Mouse (Mus musculus): ENCODE data around the gene Dpp7.

The Dpp7 gene

DNA sequence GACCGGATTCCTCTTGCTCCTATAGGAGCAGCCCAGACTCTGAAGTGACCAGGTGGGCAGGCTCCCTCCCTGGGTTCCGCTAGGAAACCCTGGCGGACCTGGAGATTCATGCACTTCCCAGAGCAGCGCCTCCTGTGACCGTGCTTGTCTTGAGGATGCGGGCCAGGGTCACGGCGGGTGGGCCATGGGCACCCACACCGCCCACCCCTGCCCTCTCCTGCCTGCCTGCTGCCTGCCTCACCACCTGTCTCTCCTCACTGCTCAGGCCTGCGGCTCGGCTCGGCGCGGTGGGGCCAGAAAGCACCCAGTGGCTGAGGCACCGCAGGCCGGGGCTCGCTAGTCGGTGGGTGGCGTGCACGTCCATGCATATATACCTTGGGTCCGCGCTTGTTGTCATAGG is 45.2 kb downstream of the Dpp7 start:
- DNase-seq (ENCODE audit: low read depth, low spot score): no peak

DNA sequence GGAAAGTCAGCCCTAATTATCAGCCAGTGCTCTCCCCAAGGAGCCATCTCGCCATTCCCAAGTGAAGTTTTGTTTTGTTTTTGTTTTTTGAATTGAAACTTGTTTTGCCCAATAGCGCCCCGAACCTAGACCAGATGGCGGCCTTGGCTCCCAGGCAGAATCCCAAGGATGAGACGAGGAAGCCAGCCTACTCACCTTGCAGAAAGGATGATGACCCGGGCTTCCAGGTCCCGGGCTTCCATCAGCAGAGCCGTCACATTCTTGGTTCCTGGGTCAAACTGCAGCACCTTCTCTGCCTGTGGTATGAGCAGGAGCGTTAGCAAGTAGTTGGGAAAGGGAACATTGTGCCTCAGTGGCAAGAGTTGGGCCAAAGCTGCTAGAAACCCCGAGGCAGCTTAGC is 46.0 kb downstream of the Dpp7 start:
- DNase-seq (ENCODE audit: low read depth, low spot score): no peak

DNA sequence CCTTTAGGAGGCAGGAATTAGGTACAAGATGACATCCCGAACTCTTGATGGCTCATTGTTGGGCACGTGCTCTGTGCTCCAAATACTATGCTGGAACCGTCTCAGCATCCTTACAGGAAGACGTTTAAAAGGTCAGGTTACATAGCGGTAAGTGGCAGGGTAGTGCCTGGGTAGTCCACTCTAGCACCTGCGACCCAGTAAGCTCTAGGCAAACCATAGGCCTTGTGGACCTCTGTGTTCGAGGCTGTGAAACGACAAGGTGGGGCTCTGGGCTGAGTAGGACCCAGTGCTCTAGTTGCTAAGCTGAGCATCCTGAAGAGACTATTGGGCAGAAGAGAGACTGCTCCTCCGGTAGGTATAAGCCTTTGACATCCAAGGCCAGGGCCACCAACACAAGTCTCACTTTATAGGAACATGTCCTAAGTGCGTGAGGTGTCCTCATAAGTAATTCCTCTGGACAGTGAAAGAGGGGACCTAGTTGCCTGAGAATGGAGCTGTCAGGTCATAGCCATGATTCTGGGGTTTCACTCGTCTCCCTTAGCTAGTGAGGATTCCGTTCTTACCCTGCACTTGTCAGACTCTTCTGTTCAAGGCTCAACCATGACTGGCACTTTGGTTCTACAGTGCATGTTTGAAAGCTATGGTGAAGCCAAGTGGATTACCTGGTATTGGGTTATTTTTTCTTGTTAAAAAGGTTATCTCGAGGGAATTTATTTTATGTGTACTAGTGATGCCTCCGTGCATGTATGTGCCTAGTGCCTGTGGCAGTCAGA is 50.4 kb downstream of the Dpp7 start:
- DNase-seq (ENCODE audit: low read depth, low spot score): no peak

DNA sequence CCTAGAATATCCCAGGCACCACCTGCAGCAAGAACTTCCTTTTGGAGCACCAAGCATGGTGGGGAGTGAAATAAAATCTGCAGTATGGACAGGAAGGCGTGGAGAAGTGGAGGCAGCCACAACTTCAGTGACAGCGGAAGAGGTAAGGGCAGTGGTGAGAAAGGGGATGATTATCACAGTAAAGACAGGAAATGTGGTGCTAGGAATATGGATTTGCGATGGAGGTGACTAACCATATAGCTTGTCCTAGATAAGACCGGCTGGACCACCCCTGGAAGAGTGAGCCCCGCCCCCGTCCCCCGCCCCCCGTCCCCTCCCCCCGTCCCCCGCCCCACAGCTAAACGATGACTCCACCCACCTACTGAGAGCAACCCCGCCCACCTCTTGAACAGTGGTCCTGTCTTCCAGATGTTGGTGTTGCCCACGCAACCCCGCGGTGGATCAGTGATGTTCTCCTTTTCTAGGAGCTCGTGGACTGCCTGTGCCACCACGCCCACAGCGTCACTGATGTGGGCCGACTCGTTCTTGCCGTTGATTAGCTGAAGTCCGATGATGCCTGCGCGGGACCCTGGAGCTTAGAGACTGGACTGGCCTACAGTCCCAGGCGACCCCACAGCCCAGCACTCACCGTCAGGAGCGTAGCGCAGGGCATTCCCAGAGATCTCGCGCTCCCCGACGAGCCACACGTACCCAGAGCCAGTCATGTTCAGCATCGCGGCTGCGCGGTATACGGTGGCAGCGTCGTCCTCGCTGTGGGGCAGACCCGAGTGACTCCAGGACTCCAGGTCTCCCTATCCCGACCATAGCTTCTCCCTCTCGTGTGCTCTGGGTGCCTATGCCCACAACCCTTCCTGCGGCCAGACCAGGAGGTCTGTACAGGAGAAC is 51.3 kb downstream of the Dpp7 start:
- no peak for DNase-seq (ENCODE audit: low read depth, low spot score)

DNA sequence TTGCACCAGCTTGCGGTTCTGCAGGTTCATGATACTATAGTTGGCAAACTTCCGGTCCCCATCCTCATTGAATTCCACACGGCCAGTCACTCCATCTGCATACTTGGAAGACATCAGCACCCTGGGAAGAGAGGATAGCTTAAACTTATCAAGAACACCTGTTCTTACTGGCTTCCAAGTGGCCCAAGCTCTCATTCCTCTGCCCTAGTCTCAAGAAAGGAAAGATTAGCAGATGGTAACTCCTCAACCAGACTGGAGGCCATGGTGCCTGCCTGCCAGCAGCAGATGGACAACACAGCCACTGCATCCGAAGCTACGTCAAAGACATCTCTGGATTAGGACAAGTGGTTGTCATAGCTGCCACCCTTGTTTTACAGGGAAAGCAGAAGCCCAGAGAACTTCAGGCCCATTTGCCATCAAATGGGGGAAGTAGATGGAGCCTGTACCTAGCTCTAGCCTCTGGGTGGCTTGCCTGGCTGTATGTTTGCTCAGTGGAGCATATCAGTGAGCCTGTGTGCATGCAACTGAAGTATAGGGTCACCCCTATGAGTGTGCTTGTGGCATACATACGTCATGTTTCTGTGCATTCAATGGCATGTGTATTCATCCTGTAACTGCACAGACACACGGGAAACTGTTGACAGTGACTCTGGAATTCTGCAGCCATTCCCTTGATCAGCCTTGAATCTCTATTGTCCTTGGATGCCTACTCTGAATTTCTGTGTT is 52.1 kb downstream of the Dpp7 start:
- DNase-seq (ENCODE audit: low read depth, low spot score): no peak

DNA sequence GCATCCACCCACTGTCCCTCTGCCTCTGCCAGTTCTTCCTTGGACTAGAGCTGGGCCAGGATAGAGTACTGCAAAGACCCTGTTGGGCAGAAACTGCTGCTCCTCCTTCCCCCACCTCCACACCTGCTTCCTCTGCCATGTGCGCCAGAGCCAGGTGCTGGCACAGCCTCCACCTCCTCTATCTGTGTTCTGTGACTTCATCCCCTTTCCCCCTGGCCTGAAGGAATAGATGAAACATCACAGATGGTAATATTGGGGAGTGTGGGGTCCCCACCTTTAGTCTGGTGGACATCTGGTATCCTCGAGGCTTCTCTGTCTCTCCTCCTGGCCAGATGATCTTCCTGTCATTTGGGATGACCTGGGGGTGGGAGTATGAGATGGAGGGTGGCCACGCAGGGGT is 52.7 kb downstream of the Dpp7 start:
- DNase-seq (ENCODE audit: low read depth, low spot score): no peak
